Mouse (Mus musculus): ENCODE results near the gene Nectin4. TPM values are rescaled to one million over a fixed set of nuclear protein-coding genes. Genes with fewer than 3 reads are reported as not detected.
A peak's percentile ranks its signal among the peaks of the same experiment; 100 is the strongest.
"Not testable (repeated sequence)": the region's sequence is repeated elsewhere in the genome, so short reads cannot be mapped to it uniquely, and the experiment has no call there.

The Nectin4 gene
- polyA plus RNA-seq (2015; fragmentation: Nextera tagmentation; extraction: Ambion mirVana), result 0.91 and 1.1 TPM in 2 replicates

GRCm38 (mm10) chr1:171369845-171370556, at the start of gene Nectin4:
Nectin4 (plus strand) TSS chr1:171370099.
- no peak for DNase-seq (ENCODE audit: low spot score)

DNA sequence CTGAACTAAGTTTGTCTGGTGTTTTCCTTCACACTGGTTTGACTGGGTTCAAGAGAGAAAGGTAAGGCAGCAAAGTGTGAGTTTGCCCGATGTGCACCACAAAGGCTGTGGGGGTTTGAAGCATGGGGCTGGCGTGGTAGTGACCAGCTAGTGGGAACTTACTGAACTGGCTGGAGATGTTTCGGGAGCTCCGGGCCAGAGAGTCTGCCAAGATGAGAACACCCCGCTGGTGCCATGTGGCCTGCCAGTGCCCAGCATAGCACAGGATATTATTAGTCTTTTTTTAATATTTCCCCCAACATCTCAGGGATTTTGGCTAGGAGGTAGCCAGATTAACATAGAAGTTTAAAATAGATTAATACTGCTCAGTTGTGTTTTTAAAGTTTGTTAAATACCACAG, 49.7 kb upstream of the Nectin4 start:
- no peak for DNase-seq (ENCODE audit: low spot score)

GRCm38 (mm10) chr1:171321415-171321814, 48.5 kb upstream of the Nectin4 start:
- DNase-seq (ENCODE audit: low spot score), result peak; percentile 35

GRCm38 (mm10) chr1:171322012-171322411, 47.9 kb upstream of the Nectin4 start:
- DNase-seq (ENCODE audit: low spot score), result no peak

- DNase-seq (ENCODE audit: low spot score), result no peak
Observed at GRCm38 (mm10) chr1:171325571-171325970, 44.3 kb upstream of the Nectin4 start.

DNA sequence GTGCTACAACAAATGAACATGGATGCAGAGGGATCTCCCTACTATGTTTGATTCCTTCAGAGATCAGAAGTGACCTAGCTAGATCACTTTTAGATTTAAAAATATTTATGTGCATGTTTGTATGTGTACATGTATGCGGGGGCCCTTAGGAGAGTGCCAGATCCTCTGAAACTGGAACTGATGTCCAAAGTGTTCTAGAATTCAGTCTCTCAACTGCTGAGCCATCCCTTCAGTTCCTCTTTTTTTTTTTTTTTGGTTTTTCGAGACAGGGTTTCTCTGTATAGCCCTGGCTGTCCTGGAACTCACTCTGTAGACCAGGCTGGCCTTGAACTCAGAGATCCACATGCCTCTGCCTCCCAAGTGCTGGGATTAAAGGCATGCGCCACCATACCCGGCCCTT, 43.3 kb upstream of the Nectin4 start:
- DNase-seq (ENCODE audit: low spot score), result not testable (repeated sequence)

- DNase-seq (ENCODE audit: low spot score), result no peak
Observed at GRCm38 (mm10) chr1:171328244-171328643, 41.7 kb upstream of the Nectin4 start.

DNA sequence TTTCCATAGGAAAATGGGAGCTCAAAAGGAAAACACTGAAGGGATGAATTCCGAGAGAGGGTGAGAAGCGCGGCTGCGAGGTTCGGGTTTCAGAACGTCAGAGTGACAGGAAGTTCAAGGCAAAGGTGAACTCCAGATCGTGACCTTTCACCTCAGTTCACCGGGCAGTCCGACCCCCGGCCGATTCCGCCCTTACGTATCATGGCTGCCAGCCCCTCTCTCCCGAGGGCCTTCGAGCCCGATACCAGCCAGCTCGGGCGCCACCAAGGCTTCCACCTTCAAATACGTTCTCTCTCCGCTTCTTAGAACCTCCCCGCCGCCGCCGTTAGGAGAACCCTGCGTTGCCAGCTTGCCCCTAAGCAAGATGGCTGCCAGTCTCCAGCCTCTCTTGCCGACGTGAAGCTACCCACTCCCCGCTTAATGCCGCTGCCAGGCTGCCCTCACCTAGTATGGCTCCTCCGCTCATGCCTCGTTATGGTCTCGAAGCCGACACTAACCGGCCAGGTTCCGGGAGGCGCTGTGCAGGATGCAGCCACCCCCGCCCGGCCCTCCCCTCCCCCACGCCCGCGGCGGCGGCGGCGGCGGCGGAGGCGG, 41.0 kb upstream of the Nectin4 start, which contains the start of gene Dedd:
Gene Dedd (plus strand): TSS at position 307 of the 594 bp plus-strand sequence.
- peak; percentile 94 for DNase-seq (ENCODE audit: low spot score)

- DNase-seq (ENCODE audit: low spot score), result peak; percentile 35
Observed at GRCm38 (mm10) chr1:171329433-171330215, 40.3 kb upstream of the Nectin4 start.

GRCm38 (mm10) chr1:171330216-171330560, 39.7 kb upstream of the Nectin4 start:
- DNase-seq (ENCODE audit: low spot score), result no peak

- no peak for DNase-seq (ENCODE audit: low spot score)
Observed at GRCm38 (mm10) chr1:171342262-171343207, 27.4 kb upstream of the Nectin4 start.

- DNase-seq (ENCODE audit: low spot score), result peak; percentile 23
Observed at GRCm38 (mm10) chr1:171343922-171344677, 25.8 kb upstream of the Nectin4 start.

- peak; percentile 2 for DNase-seq (ENCODE audit: low spot score)
Observed at GRCm38 (mm10) chr1:171344715-171345114, 25.2 kb upstream of the Nectin4 start.

GRCm38 (mm10) chr1:171345225-171346094, 24.4 kb upstream of the Nectin4 start, which contains the start of the genes Nit1 and Pfdn2:
Nit1 (minus strand) TSS chr1:171345646.
Pfdn2 (plus strand) TSS chr1:171345670.
- peak; percentile 91 for DNase-seq (ENCODE audit: low spot score)

GRCm38 (mm10) chr1:171346095-171346450, 23.8 kb upstream of the Nectin4 start:
- DNase-seq (ENCODE audit: low spot score), result no peak

GRCm38 (mm10) chr1:171348665-171349064, 21.2 kb upstream of the Nectin4 start:
- no peak for DNase-seq (ENCODE audit: low spot score)

DNA sequence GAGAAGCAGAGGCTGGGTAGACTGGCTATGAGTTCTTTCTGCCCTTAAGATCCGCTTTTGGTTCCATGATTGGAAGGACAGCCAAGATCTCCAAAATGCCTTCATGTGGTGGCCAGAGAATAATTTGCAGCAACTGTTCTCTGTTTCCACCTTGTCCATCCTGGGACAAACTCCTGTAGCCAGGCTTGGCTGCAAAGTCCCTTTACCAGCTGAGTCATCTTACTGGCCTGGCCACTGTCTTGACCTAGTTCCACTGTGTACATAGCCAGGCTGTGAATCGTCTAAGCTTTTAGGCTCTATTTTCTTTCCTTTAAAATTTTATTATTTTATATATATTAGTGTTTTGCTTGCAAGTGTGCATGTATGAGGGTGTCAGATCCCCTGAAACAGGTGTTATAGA, 20.7 kb upstream of the Nectin4 start:
- DNase-seq (ENCODE audit: low spot score), result no peak

GRCm38 (mm10) chr1:171355812-171356340, 14.0 kb upstream of the Nectin4 start:
- DNase-seq (ENCODE audit: low spot score), result peak; percentile 74

- DNase-seq (ENCODE audit: low spot score), result no peak
Observed at GRCm38 (mm10) chr1:171356814-171357213, 13.1 kb upstream of the Nectin4 start.

All from thymus, postnatal 0 days (tissue).